In the genomic region with DNA sequence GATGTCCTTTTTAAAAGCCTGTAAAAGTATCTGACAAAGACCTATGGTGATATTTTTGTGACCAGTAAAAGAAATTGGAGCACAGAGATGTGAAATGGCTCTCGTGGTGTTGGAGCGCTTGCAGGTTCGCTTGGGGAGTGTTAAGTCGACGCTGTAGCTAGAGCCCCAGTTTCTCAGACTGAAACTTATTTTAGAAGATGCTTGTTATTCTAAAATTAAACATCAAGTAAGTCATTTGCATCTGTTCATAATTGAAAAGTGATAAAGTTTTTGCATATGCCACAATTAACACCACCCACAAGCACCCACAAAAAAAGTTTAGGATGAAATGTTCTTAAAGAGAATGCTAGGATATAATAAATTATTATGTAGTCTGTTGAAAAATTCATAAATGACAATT, we compare ENCODE assay signal across 25 mouse cellular contexts.
"Had no signal": no experiment of that assay in that cellular context is flagged by ENCODE, and none has a peak within 500 bp of the region (broad histone marks: within the 10 kb centered on the region; RNA-seq: fewer than 3 reads in every experiment).

No protein-coding gene starts in this region.

- DNase-seq: gastrocnemius, postnatal 14 days; gastrocnemius, postnatal 36 days; heart, adult 11 months; heart, adult 2 months; heart, postnatal 14 days; heart, postnatal 36 days; kidney, adult 11 months; kidney, adult 2 months; kidney, adult 9 months; kidney, postnatal 14 days; kidney, postnatal 36 days; layer of hippocampus, adult 9-11 months; layer of hippocampus, postnatal 36 days; liver, embryonic 13.5 days had no signal

- H3K4me3 ChIP-seq: heart, adult 2 months; heart, embryonic 13.5 days; heart, embryonic 15.5 days; hindbrain, embryonic 13.5 days; hindbrain, embryonic 15.5 days; kidney, embryonic 15.5 days; limb, embryonic 13.5 days; limb, embryonic 15.5 days; liver, embryonic 13.5 days; liver, embryonic 15.5 days had no signal

- H3K27ac ChIP-seq: heart, adult 2 months; heart, embryonic 13.5 days; heart, embryonic 15.5 days; hindbrain, embryonic 13.5 days; hindbrain, embryonic 15.5 days; hindbrain, postnatal 0 days; kidney, embryonic 15.5 days; kidney, postnatal 0 days; limb, embryonic 13.5 days; limb, embryonic 15.5 days; liver, embryonic 13.5 days; liver, embryonic 15.5 days had no signal

- ATAC-seq: hindbrain, postnatal 0 days; intestine, embryonic 16.5 days had no signal
